Mouse (Mus musculus): ENCODE measurements around the gene Timp3. TPM values are rescaled to one million over a fixed set of nuclear protein-coding genes. Genes with fewer than 3 reads are reported as not detected.
A peak's percentile ranks its signal among the peaks of the same experiment; 100 is the strongest.

Timp3 gene
- total RNA-seq (2022), result 100 to 1,000 TPM; 157 to 180 (median 176) TPM

DNA sequence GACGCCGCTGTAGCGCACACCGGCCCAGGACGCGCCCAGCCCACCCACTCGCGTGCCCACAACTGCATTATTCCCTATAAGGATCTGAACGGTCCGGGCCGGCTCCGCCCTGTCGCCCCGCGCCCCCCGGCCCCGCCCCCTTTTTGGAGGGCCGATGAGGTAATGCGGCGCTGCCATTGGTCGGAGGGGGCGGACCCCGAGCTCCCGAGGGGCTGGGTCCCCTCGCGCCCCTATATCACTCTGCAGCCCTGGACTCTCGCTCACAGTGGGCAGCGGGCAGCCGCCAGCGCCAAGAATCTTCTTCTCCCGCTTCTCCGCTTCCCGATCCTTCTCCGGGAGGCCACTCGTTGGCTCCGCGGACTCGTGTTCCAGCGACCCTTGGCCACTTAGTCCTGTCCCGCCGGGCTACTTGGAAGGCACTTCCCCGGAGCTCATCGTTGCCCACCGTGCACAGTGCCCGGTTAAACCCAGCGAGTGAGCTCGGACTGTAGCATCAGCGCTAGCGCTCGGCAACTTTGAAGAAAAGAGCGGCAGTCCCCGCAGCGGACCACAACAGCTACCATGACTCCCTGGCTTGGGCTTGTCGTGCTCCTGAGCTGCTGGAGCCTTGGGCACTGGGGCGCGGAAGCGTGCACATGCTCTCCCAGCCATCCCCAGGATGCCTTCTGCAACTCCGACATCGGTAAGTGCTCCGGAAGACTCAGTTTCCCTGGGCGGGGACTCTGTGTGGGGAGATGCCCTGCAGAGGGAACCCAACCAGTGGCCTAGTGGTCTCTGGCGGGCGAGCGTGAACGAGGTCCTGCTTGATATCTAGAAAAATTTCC, at the start of gene Timp3:
Timp3 (plus strand) TSS at position 80 of the 824 bp plus-strand sequence.
- peak; percentile 87 for DNase-seq (ENCODE audit: low spot score)

DNA sequence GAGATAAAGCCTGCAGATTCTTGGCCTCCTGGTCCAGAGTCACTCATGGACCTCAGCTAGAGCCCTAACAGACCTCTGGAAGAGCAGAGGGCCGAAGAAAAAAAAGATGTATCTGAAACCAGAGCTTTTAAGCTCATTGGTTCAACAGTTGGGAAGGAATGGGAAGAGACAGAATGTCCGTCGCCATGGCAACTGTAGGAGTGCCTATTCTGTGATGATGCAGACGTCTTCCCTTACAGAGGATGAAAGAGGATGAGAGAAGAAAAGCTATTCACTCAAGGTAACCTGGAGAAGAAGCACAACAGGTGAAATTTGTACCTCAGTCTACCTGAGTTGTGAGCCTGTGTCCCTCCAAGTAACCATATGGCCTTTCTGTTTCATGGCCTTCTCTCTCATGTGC, 44.0 kb upstream of the Timp3 start:
- no peak for DNase-seq (ENCODE audit: low spot score)

DNA sequence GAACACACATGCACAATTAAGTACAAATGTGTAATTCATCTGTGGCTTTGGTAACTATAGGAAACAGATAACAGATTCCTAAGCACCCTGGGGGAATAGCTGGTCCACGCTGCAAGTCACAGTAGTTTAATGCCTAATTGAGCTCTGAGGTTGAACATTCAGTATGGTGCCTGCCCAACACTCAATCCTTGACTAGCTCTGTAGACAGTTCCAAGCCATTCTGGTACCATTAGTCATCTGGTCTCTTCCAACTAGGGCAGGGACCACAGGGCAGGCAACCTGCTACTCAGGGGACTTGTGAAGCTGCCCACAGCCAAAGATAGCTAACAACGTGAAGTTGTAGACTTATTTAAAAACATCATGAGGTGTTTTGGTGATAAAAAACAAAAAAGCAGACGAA, 43.1 kb upstream of the Timp3 start:
- no peak for DNase-seq (ENCODE audit: low spot score)

DNA sequence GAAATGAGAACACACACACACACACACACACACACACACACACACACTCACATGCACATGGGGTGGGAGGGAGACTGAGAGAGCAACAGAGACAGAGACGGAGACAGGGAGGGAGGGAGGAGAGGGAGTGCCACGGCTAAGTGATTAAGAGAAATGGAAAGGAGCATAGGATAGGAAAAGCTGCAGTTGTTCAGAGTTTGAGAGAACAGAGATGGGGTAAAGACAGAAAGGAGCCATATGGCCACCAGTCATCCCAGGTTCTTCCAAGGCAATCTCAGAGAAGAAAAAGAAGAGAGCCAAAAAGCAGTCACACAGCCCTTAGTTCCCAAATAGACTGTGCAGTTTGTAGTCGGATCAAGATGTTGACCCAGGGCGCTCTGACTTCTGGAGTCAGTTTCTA, 42.1 kb upstream of the Timp3 start:
- DNase-seq (ENCODE audit: low spot score), result no peak

DNA sequence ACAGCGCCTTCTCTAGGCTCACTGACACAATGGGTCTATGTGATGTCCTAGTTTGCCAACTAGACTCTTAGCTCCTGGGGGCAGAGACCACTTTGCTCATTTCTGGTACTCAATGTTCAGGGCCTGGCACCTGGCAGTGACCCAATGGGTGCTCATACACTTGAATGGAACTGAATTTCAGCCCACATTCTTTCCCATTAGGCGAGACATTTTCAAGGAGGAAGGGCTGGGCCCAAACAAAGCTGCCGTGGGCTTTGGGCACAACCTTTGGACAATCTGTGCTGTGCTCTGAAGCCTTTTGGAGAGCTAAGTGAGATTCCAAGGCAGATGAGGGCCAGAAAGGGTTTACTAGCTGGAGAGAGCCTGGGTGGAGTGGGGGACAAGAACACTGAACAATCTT, 41.2 kb upstream of the Timp3 start:
- no peak for DNase-seq (ENCODE audit: low spot score)

DNA sequence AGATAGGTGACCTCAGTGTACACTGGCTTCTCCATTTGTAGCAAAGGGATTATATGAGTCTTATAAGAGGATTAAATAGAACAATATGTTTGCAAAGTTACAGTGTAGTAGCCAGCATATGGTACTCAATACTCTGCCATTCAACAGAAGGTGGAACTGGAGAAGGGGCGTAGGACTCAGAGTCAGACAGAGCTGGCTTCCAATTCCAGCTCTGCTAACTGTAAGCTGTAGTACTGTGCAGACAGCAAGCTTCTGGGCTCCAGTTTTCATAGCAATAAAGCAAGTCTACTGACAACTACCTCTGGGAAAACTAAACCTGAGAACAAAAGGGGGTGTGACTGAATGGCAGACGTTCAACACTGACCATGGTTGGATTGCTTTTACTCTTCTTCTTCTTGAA, 38.4 kb upstream of the Timp3 start:
- no peak for DNase-seq (ENCODE audit: low spot score)

DNA sequence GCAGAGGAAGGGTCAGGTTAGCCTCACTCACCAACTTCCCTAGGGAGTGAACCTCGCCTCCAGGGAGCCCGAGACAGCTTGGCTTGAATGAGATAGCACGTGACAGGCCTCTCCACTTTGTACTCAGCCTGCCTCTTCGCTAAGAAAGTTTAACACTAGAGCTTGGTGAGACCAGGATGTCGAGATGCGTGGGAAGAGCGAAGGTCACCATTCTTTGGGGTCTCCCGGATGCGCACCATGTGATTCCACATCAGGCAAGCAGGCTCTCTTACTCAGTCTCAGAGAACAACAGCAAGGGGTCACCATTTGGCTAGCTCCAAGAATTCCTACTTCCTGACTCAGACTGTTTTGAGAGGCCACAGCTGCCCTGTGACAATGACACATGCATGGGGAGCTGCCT, 35.6 kb upstream of the Timp3 start:
- DNase-seq (ENCODE audit: low spot score), result peak; percentile 44

DNA sequence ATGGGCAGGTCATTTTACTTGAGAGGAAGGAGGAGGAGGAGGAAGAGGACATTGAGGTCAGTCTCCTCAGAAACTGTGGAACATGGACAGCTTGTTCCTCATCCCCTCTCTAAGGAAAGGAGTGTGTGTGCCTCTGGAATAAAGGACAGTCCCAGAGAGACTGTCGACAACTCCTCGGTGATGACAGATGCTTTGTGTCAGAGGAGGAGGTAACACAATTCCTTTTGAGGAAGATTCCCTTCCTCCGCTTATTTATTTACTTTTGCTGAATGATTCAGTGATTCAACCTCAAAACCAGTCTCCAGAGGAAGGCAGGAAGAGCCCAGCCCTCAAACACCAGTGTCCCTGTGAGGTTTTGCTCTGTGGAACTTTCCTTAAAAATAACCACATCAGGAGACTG, 29.9 kb upstream of the Timp3 start:
- DNase-seq (ENCODE audit: low spot score), result peak; percentile 73

DNA sequence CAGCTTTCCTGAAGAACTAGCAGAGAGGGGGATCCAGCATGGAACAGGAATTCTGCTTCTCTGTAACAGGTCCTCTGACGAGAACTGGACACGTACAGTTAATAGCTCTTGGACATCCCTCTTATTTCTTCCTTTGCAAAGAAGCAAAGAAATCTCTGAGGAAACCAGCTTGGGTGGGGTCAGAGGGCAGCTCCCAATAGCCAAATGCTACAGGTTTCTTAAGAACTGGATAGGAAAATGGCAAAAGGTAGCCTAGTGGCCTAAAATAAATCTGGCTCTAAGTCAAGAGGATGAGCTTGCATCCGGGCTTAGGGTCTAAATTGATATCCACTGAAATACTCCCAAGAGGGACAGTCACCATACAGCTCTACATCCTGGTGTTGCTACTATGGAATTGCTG, 27.3 kb upstream of the Timp3 start:
- no peak for DNase-seq (ENCODE audit: low spot score)

DNA sequence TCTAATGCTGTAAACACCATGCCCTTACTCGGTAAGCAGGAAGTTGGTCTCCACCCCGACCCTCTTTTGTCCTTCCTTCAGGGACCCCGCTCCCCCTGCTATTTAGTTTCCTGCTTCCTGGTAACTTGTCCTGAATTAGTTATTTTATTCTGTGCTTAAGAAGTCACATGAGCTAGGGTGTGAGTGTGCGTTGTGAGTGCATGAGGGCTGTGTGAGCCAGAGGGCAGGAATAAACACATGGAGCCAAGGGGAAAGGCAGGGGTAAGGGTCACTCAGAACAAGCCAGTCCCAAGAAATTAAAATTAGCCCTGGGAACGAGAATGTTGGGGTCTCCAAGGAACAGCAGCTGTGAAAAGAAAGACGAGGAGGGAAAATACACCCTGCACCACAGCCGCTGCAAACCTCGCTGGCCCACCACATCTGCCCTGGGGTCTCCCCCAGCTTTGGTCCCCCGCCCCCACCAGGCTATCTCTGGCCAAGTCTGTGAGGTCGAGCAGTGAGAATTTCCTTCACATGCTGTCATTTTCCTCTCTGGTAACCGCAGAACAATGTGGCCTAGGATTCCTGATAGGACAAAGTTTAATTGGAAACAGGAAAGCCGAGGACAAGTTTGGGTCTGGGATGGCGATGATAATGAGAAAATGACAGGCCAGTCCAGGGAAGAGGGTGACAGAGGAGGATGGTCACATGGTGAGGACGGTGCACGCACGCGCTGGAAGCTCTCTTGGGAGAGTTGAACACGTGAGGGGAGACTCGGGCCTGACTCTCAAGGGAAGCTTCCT, 26.6 kb upstream of the Timp3 start:
- peak; percentile 85 for DNase-seq (ENCODE audit: low spot score)

DNA sequence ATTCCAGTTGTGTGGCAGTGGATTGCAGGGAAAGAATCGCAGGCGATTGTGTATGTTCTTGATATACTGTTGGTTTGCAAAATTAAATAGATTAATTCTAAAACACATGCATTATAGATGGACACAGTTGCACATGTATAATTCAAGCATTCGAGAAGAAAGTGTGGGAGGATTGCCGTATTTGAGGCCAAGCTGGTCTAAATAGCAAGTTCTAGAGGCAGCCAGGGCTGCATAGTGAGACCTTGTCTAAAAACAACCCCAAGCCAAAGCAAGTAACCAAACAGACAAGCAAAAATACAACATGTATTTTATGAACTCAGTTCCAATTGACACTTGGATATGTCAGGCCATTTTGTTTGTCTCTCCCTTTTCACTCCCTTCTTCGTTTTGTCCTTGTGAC, 24.6 kb upstream of the Timp3 start:
- no peak for DNase-seq (ENCODE audit: low spot score)

DNA sequence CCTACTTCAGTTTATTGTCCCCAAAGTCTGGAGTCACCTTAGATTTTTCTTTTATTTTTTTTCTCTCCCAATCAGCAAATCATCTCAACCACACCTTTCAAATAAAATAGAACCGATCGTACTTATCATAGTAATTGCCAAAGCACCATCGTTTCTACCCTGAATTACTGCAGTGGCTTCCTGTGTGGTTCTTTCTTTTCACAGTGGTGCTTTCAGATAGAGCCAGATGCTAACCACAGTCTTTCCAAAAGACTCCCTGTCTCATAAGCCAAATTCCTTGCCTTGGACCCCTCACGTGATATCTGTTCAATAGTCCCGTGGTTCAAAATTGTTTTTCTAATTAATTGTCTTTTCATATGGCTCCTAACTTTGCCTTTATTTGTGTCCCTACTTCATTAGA, 22.8 kb upstream of the Timp3 start:
- DNase-seq (ENCODE audit: low spot score), result no peak

DNA sequence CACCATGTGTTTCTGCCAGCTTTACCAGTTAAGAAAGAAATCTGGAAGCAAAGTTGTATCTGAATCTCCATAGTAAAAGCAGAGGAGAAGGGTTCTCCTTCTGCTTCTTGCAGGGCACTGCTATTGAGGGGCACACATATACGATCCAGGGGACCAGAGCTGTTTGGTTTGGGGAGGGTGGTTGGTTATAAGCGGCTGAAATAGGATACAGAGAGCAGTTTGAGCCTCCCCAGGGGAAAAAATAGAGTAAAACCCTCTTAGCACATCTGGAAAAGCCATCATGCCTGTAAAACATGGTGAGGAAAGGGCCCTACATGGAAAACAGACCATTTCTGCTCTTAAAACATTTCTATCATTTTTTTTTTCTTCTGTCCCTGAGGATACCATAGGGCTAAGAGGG, 21.7 kb upstream of the Timp3 start:
- DNase-seq (ENCODE audit: low spot score), result no peak

DNA sequence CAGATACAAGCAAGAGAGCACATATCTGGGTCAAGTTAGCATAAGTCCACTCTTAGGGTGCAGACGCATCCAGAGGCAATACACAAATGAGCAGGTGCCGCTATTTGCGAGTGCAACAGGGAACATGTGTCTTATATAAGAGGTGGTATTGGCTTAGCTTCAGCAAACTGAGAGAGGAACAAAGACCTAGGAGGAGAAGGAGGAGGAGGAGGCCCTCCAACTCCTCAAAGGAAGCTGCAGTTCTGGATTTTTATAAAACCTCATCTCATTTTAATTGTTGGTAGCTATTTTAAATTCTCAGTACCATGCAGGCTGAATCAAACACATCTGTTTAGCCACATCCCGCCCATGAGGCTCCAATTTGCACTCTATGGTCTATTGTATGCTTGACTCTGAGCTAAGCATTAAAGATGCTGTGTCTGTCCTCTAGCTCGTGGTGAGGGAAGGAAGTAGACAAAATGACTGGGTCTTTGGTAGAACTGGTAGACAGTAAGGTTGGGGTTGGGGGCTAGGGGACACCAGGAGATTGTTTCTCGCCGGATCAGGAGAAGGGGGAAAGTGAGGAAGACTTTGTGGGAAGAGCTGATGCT, 20.5 kb upstream of the Timp3 start:
- DNase-seq (ENCODE audit: low spot score), result no peak

DNA sequence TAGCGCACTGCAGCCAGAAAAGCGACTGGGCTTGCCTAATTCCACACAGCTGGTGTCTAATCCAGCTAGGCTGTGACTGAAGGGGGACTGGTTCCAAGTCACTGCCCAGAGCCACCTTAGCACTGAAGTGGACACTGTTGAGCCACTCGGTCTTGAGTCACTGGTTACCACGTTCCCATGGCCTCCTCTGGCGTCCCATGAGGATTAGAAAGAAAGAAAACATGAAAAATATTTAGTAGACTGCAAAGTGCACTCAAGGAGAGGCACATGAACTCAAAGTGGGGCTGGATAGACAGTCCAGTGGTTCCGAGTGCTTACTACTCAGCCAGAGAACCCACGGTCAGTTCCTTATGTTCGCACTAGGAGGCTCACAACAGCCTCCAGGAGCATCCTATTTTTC, 18.9 kb upstream of the Timp3 start:
- no peak for DNase-seq (ENCODE audit: low spot score)

DNA sequence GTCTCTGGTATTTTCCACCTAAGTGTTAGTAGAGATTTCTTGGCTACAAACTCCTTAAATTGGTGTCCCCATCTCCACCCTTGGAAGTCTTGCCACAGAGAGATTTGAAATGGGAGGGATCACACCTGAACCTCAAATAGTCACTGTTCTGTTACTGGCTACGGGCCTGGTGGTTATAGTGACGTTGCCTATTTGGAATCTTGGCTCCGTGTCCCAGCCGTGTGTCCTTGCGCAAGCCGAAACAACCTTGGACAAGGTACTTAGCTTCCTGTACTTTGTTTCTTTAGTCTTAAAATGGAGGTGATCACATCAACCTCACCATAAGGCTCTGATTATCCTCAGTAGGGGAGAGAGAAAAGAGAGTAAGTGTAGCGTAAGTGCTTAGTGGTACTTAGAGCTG, 13.7 kb upstream of the Timp3 start:
- DNase-seq (ENCODE audit: low spot score), result no peak

DNA sequence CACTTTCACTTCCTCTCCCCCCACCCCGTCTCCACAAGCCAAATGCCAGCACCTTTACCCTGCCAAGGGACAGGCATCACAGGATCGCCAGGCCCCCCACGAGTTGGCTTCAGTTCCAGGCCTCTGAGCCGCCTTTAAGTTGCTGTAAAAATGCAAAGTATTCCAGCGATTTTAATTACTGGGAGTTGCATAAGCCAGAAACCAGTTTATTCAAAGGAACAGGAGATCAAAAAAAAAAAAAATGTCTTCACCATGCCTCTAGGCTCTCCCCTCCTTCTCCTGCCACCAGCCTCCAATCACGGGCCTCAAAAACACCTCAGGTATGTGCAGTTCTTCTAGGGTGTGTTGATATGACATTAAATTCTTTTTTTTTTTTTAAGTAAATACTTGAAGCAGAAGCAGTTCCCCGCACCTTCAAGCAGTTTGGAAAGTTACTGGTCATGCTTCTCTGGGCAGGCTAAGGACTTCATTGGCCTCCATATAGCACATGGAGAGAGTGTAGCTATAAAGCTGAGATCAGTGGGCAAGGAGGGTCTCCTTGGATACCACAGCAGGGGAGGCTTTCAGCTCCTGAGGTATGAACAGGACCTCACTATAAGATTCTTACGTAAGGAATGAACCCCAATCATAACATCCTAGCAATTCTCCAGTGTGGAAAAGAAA, 9.9 kb upstream of the Timp3 start:
- no peak for DNase-seq (ENCODE audit: low spot score)

DNA sequence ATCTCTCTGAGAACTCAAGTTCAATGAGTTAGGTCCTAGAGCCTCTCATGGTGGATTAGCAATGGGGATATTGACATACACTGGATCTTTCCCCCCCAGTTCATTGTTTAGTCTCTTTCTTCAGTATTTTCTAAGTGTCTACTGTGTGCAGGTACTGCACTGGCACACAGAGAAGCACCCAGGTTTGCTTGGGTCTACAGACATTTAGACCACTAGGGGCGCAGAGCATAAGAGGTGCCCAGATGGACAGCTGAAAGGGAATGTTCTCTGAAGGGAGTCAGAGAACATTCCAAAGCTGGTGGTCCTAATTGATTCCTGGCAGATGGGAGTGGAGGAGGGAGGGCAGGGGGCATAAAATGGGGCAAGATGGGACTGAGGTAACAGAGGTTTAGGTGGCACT, 6.3 kb upstream of the Timp3 start:
- no peak for DNase-seq (ENCODE audit: low spot score)

DNA sequence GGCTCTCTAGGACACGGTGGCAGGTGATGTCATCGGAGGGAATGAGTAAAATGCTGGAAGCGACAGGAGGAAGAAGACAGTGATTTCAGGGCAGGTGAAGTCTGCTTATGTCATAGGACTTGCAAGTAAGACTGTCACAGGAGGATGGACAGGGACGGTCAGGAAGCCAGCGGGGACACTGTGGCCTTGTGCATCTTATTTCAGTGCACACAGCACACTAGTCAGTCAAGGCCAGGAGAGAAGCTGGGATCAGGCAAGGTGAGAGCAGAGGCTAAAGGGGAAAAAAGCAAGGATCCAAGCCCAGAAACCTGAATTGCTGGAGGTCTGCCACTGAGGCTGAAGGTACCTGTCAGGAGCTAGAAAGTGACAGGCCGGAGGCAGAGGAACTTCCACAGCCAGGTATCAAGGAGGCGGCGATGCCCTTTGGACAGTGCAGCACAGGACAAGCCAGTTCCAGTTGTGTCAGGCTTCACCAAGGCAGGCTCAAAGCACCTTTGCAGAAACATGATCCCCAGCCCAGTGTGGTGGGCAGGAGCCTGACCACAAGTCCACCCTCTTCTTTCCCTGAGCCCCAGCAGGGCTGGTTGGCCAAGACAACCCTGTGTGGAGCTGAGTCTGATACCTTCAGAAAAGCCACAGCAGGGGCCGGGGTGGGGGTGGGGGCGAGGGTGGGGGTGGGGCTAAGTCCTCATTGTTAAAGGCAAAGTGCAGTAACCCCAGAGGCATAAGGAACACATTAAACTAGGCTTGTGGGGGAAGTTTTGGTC, 5.4 kb upstream of the Timp3 start:
- no peak for DNase-seq (ENCODE audit: low spot score)

DNA sequence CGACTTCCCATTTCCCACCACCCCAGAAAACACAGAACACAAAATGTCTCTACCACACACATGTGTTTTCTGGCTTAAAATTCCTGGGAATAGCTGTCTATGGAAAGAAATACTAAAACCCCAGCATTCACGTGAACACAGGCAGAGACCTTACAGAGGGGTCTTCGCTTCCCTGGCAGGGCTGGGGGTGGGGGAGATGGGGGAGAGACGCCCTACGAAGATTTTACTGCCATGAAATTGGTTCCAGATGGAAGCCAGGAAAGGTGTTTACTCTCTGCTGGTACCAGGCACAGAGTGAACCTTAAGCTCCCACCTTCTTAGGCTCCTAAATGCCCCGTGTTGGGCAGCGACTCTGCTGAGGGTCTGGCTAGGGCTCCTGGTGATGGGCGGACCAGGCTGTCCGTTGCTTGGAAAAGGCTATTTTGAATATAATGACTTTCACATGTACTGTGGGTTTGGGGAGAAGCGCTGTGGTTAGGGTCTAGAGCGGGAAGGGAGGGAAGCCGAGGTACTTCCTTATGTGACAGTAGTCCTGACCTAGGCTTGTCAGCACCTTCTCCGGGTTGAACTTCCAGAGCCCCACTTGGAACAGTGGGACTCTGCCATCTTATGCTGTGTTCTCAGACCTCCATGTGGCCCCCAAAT, 4.6 kb upstream of the Timp3 start:
- DNase-seq (ENCODE audit: low spot score), result no peak

DNA sequence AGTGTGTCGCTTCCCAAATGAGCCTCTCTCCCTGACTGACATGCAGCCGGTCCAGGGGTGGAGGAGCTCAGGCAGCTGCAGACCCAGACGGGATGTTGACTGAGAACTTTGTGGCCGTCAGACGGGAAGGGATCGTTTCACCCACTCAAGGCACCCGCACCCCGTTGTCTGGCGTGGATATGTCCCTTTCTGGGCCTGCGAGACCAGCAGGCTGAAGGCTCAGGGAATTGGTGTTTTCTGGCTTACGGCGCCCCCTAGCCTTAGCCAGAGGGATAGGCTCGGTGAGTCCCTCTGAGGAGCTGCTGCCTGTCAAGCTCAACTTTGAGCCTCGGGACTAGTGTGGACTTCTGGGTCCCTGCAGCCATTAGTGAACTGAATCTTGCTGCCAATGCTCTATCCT, 4.1 kb upstream of the Timp3 start:
- peak; percentile 83 for DNase-seq (ENCODE audit: low spot score)
